Mouse (Mus musculus) liver, adult 2 months (tissue): ENCODE results near the gene Sema4a.

Source experiments
- CTCF ChIP-seq: fragments of 200-500 bp; IDR thresholded peaks from 2 replicates; pipeline ENCODE4 v1.5.1; 2011; ENCODE audit warnings: low read depth, low read length, control low read depth
- POLR2A ChIP-seq: fragments of 200-500 bp; IDR thresholded peaks from 2 replicates; pipeline ENCODE4 v1.6.1; 2011; ENCODE audit warnings: low read length, control low read depth; ENCODE audit not compliant: insufficient read depth; ENCODE audit errors: extremely low read depth

- TF ChIP-seq CTCF = no peak
- no peak for TF ChIP-seq POLR2A
These were observed 7.0 kb downstream of the Sema4a start for GRCm38 (mm10) chr3:88453986-88454385.
